Mouse (Mus musculus) forebrain, embryonic 12.5 days (tissue): Measurements from ENCODE around the gene Kif14. TPM values are rescaled to one million over a fixed set of nuclear protein-coding genes. Genes with fewer than 3 reads are reported as not detected.

Source experiments
- ATAC-seq: fragments of 200-750 bp; cut with Nextera tagmentation; 2 replicates; pipeline ENCODE4 v1.8.0; 2017; ENCODE audit warnings: moderate TSS enrichment; ENCODE audit not compliant: low FRiP score
- H3K27ac ChIP-seq: fragments of 300-500 bp; sonication (generic); 2 replicates; pipeline ENCODE4 v1.5.1; 2016; ENCODE audit warnings: mild to moderate bottlenecking
- H3K27me3 ChIP-seq: fragments of 300-500 bp; sonication (generic); 2 replicates; pipeline ENCODE4 v1.6.1; 2016; ENCODE audit warnings: mild to moderate bottlenecking
- H3K36me3 ChIP-seq: fragments of 300-500 bp; sonication (generic); replicated peaks from 2 replicates; pipeline ENCODE4 v1.6.1; 2016; ENCODE audit warnings: mild to moderate bottlenecking
- H3K4me1 ChIP-seq: fragments of 300-500 bp; sonication (generic); 2 replicates; pipeline ENCODE4 v1.6.1; 2016
- H3K4me2 ChIP-seq: fragments of 300-500 bp; sonication (generic); 2 replicates; pipeline ENCODE4 v1.6.1; 2016; ENCODE audit warnings: mild to moderate bottlenecking, moderate library complexity
- H3K4me3 ChIP-seq: fragments of 300-500 bp; sonication (generic); replicated peaks from 2 replicates; pipeline ENCODE4 v1.5.1; 2016; ENCODE audit warnings: mild to moderate bottlenecking
- H3K9ac ChIP-seq: fragments of 300-500 bp; sonication (generic); 2 replicates; pipeline ENCODE4 v1.6.1; 2016; ENCODE audit warnings: mild to moderate bottlenecking
- H3K9me3 ChIP-seq: fragments of 300-500 bp; sonication (generic); 2 replicates; pipeline ENCODE4 v1.6.1; 2016
- WGBS: fragments of 180-500 bp; shearing (Covaris S2); methylation state at CpG from one replicate; pipeline ENCODE4 v1.1.7; 2016; 5-methylcytosine and 5-hydroxymethylcytosine counted together
- polyA plus RNA-seq: library from polyadenylated mRNA; unstranded; fragments of >200 nt; fragmentation: Nextera tagmentation; extraction: Ambion mirVana; gene quantifications from 2 replicates; pipeline ENCODE4 v1.2.1, GENCODE M21; 2016

Kif14 gene
- polyA plus RNA-seq, result 10.2 TPM in 2 replicates

DNA sequence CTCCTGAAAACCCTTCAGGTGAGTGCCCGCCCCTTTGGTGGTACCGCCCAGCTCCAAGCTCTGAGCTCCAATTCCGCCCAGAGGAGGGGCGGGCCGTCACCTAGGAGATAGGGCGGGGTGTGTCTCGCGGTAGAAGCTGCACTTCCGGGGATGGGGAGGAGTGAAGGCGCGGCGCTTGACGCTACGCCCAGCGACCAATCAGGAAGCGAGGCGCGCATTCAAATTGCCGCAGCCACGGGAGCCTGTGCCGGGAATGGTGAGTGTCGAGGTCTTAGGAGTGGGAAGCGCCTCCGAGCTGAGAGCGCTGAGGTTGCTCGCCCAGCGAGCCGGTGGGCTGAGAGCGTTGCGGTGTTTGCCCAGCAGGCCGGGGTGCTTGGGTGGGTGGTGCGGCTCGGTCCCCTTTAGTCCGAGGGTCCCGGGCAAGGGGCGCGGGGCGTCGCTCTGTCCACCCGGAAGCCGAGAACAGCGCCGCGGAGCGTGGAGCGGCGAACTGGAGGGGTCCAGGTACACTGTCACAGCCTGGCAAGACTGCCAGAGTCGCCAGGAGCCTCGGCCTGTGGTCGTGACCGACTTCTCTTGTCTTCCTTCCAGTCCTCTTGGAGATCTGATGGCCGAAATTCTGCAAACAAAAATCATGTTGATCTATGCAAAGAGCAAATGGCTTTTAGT lies at the start of gene Kif14:
Kif14 (plus strand) TSS at position 201 of the 669 bp plus-strand sequence.
- peaks cover 19% of the 10 kb centered on the region for H3K36me3 ChIP-seq
- peak within 1 kb of the TSS; percentile 46; the same call in 1 of the 2 replicates for H3K27ac ChIP-seq
- peaks cover 29% of the 10 kb centered on the region for H3K4me1 ChIP-seq
- H3K9me3 ChIP-seq, result no peaks in the 10 kb centered on the region
- peak; percentile 99 for ATAC-seq
- H3K4me2 ChIP-seq, result peak within 1 kb of the TSS; percentile 87
- under 1% methylated on average over 52 of the region's 52 CpGs for WGBS
- H3K9ac ChIP-seq, result peak within 1 kb of the TSS; percentile 67
- H3K27me3 ChIP-seq, result no peaks in the 10 kb centered on the region
- peak within 1 kb of the TSS; percentile 69 for H3K4me3 ChIP-seq

GRCm38 (mm10) chr1:136418393-136418792 lies 47.8 kb upstream of the Kif14 start:
- 94% methylated on average over 6 of the region's 6 CpGs for WGBS
- Histone ChIP-seq H3K9me3 (no peaks in the 10 kb centered on the region), H3K9ac (no peak overlapping the region), H3K4me1 (peaks cover 11% of the 10 kb centered on the region; the same call in 1 of the 2 replicates), H3K27me3 (no peaks in the 10 kb centered on the region), H3K4me3 (no peak overlapping the region), H3K27ac (no peak overlapping the region), H3K36me3 (peaks cover 20% of the 10 kb centered on the region), H3K4me2 (no peak overlapping the region)
- no peak for ATAC-seq

GRCm38 (mm10) chr1:136427166-136427969 lies 38.8 kb upstream of the Kif14 start:
- Histone ChIP-seq H3K4me3 (no peak overlapping the region), H3K4me2 (no peak overlapping the region), H3K27ac (no peak overlapping the region), H3K27me3 (no peaks in the 10 kb centered on the region), H3K9ac (no peak overlapping the region), H3K9me3 (no peaks in the 10 kb centered on the region), H3K36me3 (peaks cover 10% of the 10 kb centered on the region), H3K4me1 (no peaks in the 10 kb centered on the region)
- 80% methylated on average over 11 of the region's 11 CpGs for whole genome bisulfite sequencing
- no peak for ATAC-seq

DNA sequence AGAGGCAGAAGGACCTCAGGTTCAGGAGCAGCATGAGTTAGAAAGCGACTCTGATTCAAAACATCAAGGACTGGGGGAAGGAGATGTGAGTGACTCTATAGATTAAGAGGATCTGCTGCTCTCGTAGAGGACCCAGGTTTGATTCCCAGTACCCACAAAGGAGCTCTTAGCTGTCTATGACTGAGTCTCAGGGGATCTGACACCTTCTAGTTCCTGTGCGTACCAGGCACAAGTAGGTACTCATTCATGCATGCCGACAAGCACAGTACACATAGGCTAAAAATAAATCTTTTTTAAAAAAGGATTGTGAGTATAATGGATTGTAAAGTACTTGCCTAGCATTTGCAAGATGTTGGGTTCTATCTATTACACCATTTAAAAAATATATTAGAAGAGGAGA lies 37.2 kb upstream of the Kif14 start:
- Histone ChIP-seq H3K36me3 (peaks cover 19% of the 10 kb centered on the region), H3K27me3 (no peaks in the 10 kb centered on the region), H3K9me3 (no peaks in the 10 kb centered on the region), H3K4me1 (no peaks in the 10 kb centered on the region), H3K27ac (no peak overlapping the region), H3K4me2 (no peak overlapping the region), H3K9ac (no peak overlapping the region), H3K4me3 (no peak overlapping the region)
- 87% methylated on average over 4 of the region's 4 CpGs for WGBS
- no peak for ATAC-seq

DNA sequence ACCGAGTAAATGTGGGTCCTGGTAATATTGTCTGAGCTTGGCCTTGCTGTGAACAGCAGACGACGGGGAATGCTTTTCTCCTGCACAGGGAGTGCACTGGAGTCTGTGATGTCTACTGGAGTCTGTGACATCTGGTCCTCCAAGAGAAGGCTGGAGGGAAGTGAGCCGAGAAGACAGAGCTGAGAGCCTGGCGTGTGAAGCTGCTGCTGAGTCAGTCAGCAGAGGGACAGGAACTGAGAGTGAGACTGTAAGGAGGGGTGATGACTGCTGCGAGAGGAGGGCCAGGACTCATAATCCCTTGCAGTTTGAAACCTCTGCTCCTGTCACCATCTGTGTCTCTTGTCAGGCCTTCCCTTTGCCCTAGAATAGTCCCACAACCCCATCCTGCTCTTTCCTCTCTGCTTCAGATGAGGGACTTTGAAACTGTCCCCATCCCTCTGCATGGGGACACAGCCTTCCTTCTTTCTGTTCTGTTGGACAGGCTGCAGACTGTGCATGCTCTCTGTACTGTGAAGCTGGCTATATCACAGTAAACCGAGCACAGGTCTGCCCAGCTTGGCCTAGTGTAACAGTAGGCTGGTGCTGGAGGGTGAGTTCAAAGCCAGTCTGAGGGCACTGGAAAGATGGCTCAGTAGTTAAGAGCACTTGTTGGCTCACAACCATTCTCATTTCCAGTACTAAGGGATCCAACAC lies 35.9 kb upstream of the Kif14 start:
- ATAC-seq, result no peak
- 73% methylated on average over 7 of the region's 7 CpGs for WGBS

DNA sequence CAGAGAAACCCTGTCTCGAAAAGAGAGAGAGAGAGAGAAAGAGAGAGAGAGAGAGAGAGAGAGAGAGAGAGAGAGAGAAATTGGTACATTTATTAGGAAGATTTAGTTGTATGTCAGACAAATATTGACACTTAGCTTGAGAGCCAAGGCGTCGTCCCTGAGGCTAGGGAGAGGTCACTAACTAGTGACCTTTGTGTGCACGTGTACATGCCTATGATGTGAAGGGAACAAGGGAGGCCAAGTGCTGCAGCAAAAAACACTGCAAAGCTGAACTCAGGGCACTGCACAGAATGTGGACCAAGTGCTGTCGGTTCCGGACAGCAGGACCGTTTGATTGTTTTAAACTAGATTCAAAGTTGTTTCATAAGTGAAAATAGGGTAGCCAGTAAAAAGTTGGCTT lies 25.4 kb upstream of the Kif14 start:
- Histone ChIP-seq H3K9ac (no peak overlapping the region), H3K36me3 (peaks cover 11% of the 10 kb centered on the region; the same call in 1 of the 2 replicates), H3K4me3 (no peak overlapping the region), H3K4me2 (no peak overlapping the region), H3K9me3 (no peaks in the 10 kb centered on the region), H3K27ac (no peak overlapping the region), H3K4me1 (no peaks in the 10 kb centered on the region), H3K27me3 (no peaks in the 10 kb centered on the region)
- ATAC-seq, result no peak
- 88% methylated on average over 7 of the region's 7 CpGs for WGBS

More for the DNA sequence above, 35.9 kb upstream of the Kif14 start:
- no peak overlapping the region for H3K4me2 ChIP-seq
- no peak overlapping the region for H3K27ac ChIP-seq
- H3K4me1 ChIP-seq, result no peaks in the 10 kb centered on the region
- H3K9ac ChIP-seq, result no peak overlapping the region
- H3K27me3 ChIP-seq, result no peaks in the 10 kb centered on the region
- H3K9me3 ChIP-seq, result no peaks in the 10 kb centered on the region
- H3K36me3 ChIP-seq, result peaks cover 21% of the 10 kb centered on the region
- no peak overlapping the region for H3K4me3 ChIP-seq

GRCm38 (mm10) chr1:136442809-136443208 lies 23.3 kb upstream of the Kif14 start:
- no peak for ATAC-seq
- H3K4me2 ChIP-seq, result no peak overlapping the region
- no peak overlapping the region for H3K4me3 ChIP-seq
- no peak overlapping the region for H3K9ac ChIP-seq
- no peaks in the 10 kb centered on the region for H3K4me1 ChIP-seq
- WGBS, result 67% methylated on average over 9 of the region's 9 CpGs
- 0 out of 2 replicates have a peak, but pooled peaks cover 3% of the 10 kb centered on the region for H3K36me3 ChIP-seq
- no peaks in the 10 kb centered on the region for H3K27me3 ChIP-seq
- H3K27ac ChIP-seq, result no peak overlapping the region
- H3K9me3 ChIP-seq, result no peaks in the 10 kb centered on the region

DNA sequence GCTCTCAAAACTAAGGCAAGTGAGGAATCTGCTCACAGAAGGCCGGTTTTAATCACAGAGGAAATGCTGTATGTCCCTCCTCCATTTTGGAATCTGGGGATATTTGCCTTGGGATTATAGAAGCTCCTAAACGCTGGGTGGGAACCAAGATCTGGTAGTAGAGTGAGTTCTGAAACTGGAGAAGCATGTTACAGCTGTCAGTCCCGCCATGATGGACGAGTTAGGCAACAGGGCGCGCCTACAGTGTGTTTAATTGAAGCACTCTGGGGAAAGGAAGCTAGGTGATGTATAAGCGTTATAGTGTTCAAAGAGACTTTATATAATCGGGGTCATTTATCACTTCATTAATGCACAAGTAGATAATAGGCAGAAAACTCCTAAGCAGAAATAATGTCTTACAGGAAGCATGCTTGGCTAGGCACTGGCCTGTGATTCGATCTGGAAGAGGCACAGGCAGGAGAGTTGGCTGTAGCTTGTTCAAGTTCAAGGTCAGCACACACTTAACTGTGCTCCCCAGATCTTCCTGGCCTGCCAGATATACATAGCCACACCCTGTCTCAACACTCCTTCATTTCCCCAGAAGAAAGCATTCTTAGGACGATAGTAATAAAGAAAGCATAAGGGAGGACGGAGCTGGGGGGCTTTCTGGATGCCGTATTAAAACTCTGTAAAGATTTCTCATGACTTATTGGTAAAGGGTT lies 21.4 kb upstream of the Kif14 start:
- Histone ChIP-seq H3K4me1 (no peaks in the 10 kb centered on the region), H3K27ac (no peak overlapping the region), H3K9me3 (no peaks in the 10 kb centered on the region), H3K4me3 (no peak overlapping the region), H3K9ac (no peak overlapping the region), H3K27me3 (no peaks in the 10 kb centered on the region), H3K36me3 (0 out of 2 replicates have a peak, but pooled peaks cover 1% of the 10 kb centered on the region), H3K4me2 (no peak overlapping the region)
- WGBS, result 87% methylated on average over 12 of the region's 12 CpGs
- ATAC-seq, result no peak

GRCm38 (mm10) chr1:136446933-136447332 lies 19.2 kb upstream of the Kif14 start:
- no peak for ATAC-seq
- Histone ChIP-seq H3K4me2 (no peak overlapping the region), H3K9ac (no peak overlapping the region), H3K4me3 (no peak overlapping the region), H3K27ac (no peak overlapping the region), H3K36me3 (no peaks in the 10 kb centered on the region), H3K27me3 (no peaks in the 10 kb centered on the region), H3K4me1 (no peaks in the 10 kb centered on the region), H3K9me3 (no peaks in the 10 kb centered on the region)
- 54% methylated on average over 10 of the region's 10 CpGs for WGBS

DNA sequence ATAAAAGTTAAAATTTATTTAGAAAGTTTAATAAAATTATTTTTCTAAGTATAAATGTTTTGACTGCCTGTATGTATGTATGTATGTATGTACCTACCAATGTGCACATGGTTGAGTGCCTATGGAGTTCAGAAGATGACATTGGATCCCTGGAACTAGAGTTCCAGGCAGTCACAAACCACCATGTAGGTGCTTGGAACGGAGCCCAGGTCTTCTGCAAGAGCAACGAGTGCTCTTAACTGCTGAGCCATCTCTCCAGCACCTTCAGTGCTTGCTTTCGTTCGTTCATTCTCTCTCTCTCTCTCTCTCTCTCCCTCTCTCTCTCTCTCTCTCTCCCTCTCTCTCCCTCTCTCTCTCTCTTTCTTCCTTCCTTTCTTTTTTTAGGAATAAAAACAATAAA lies 18.8 kb upstream of the Kif14 start:
- ATAC-seq, result no peak

DNA sequence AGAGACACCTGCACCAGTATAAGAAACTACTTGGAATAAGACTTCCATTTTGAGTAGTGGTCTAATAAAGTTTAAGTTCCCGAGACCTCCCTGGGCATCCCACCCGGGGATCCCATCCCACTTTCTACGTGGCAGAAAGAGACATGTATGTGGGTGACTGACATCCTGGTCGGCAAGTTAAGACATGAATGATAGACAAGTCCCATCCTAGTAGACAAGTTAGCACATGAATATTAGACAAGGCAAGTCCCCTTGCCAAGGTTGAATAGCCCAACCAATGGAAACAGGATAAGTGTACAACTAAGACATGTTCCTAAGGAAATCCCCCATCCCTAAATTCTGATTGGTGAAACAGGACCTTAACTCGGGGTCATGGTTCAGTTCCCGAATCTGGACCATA lies 16.6 kb upstream of the Kif14 start:
- Histone ChIP-seq H3K9me3 (no peaks in the 10 kb centered on the region), H3K4me3 (no peak overlapping the region), H3K9ac (no peak overlapping the region), H3K4me1 (no peaks in the 10 kb centered on the region), H3K27ac (no peak overlapping the region), H3K36me3 (no peaks in the 10 kb centered on the region), H3K4me2 (no peak overlapping the region), H3K27me3 (0 out of 2 replicates have a peak, but pooled peaks cover 2% of the 10 kb centered on the region)
- no peak for ATAC-seq
- 92% methylated on average over 6 of the region's 6 CpGs for WGBS

More for the DNA sequence above, 18.8 kb upstream of the Kif14 start:
- Histone ChIP-seq H3K4me3 (no peak overlapping the region), H3K4me1 (no peaks in the 10 kb centered on the region), H3K36me3 (no peaks in the 10 kb centered on the region), H3K9ac (no peak overlapping the region), H3K9me3 (no peaks in the 10 kb centered on the region), H3K27ac (no peak overlapping the region), H3K27me3 (no peaks in the 10 kb centered on the region), H3K4me2 (no peak overlapping the region)
- WGBS, result 82% methylated on average over 4 of the region's 4 CpGs

GRCm38 (mm10) chr1:136450206-136450605 lies 15.9 kb upstream of the Kif14 start:
- no peak for ATAC-seq
- 0 out of 2 replicates have a peak, but pooled peaks cover 5% of the 10 kb centered on the region for H3K27me3 ChIP-seq
- 82% methylated on average over 5 of the region's 5 CpGs for WGBS
- H3K27ac ChIP-seq, result no peak overlapping the region
- no peaks in the 10 kb centered on the region for H3K9me3 ChIP-seq
- H3K4me1 ChIP-seq, result no peaks in the 10 kb centered on the region
- no peak overlapping the region for H3K9ac ChIP-seq
- no peaks in the 10 kb centered on the region for H3K36me3 ChIP-seq
- no peak overlapping the region for H3K4me2 ChIP-seq
- no peak overlapping the region for H3K4me3 ChIP-seq
